Mouse (Mus musculus): ENCODE data around the gene Slc32a1.

Gene Slc32a1

GRCm38 (mm10) chr2:158610488-158611325, at the start of gene Slc32a1:
Gene Slc32a1, plus strand, starts transcription at chr2:158610767.
- DNase-seq (ENCODE audit: low spot score): no peak

- no peak for DNase-seq (ENCODE audit: low spot score)
These were observed 49.8 kb upstream of the Slc32a1 start for GRCm38 (mm10) chr2:158560801-158561200.

- DNase-seq (ENCODE audit: low spot score): no peak
These were observed 49.0 kb upstream of the Slc32a1 start for GRCm38 (mm10) chr2:158561371-158562144.

- DNase-seq (ENCODE audit: low spot score): peak; percentile 76
These were observed 40.0 kb upstream of the Slc32a1 start for GRCm38 (mm10) chr2:158570421-158571081.

- no peak for DNase-seq (ENCODE audit: low spot score)
These were observed 30.6 kb upstream of the Slc32a1 start for GRCm38 (mm10) chr2:158579979-158580378.

GRCm38 (mm10) chr2:158584621-158585358, 25.8 kb upstream of the Slc32a1 start:
- peak; percentile 74 for DNase-seq (ENCODE audit: low spot score)

- no peak for DNase-seq (ENCODE audit: low spot score)
These were observed 21.9 kb upstream of the Slc32a1 start for GRCm38 (mm10) chr2:158588524-158589271.

GRCm38 (mm10) chr2:158590495-158590894, 20.1 kb upstream of the Slc32a1 start:
- DNase-seq (ENCODE audit: low spot score): no peak

GRCm38 (mm10) chr2:158591286-158591685, 19.3 kb upstream of the Slc32a1 start:
- DNase-seq (ENCODE audit: low spot score): no peak

GRCm38 (mm10) chr2:158593371-158593770, 17.2 kb upstream of the Slc32a1 start:
- no peak for DNase-seq (ENCODE audit: low spot score)

GRCm38 (mm10) chr2:158595103-158595502, 15.5 kb upstream of the Slc32a1 start:
- DNase-seq (ENCODE audit: low spot score): peak; percentile 27

GRCm38 (mm10) chr2:158595577-158595976, 15.0 kb upstream of the Slc32a1 start:
- DNase-seq (ENCODE audit: low spot score): no peak

- no peak for DNase-seq (ENCODE audit: low spot score)
These were observed 13.8 kb upstream of the Slc32a1 start for GRCm38 (mm10) chr2:158596803-158597202.

GRCm38 (mm10) chr2:158600517-158600916, 10.1 kb upstream of the Slc32a1 start:
- DNase-seq (ENCODE audit: low spot score): no peak

GRCm38 (mm10) chr2:158601326-158601725, 9.2 kb upstream of the Slc32a1 start:
- DNase-seq (ENCODE audit: low spot score): no peak

GRCm38 (mm10) chr2:158602663-158603062, 7.9 kb upstream of the Slc32a1 start:
- no peak for DNase-seq (ENCODE audit: low spot score)

GRCm38 (mm10) chr2:158606511-158606964, 4.0 kb upstream of the Slc32a1 start:
- peak; percentile 50 for DNase-seq (ENCODE audit: low spot score)

- DNase-seq (ENCODE audit: low spot score): no peak
These were observed 886 bp upstream of the Slc32a1 start for GRCm38 (mm10) chr2:158609681-158610080.

GRCm38 (mm10) chr2:158611326-158611719, 756 bp downstream of the Slc32a1 start:
- no peak for DNase-seq (ENCODE audit: low spot score)

GRCm38 (mm10) chr2:158611726-158612670, 1.4 kb downstream of the Slc32a1 start:
- no peak for DNase-seq (ENCODE audit: low spot score)

All from adipocyte (in vitro differentiated cells).